9 mouse cellular contexts compared by ENCODE assay signal in genomic region chr13:53447609-53448008, GRCm38 (mm10). TPM values are rescaled to one million over a fixed set of nuclear protein-coding genes. Genes with fewer than 3 reads are reported as not detected.
DNase-seq lines count a peak whose midpoint lies in the region; ATAC-seq lines count a peak whose summit lies in the region.
"Had no signal": no experiment of that assay in that cellular context is flagged by ENCODE, and none has a peak within 500 bp of the region (broad histone marks: within the 10 kb centered on the region; RNA-seq: fewer than 3 reads in every experiment).

No protein-coding gene starts in this region.

- H3K27ac ChIP-seq in heart, embryonic 12.5 days (ENCODE audit: poor library complexity, severe bottlenecking), result no peak overlapping the region
- no peak overlapping the region for H3K27ac ChIP-seq in limb, embryonic 10.5 days

- peak; percentile 21; the same call in 1 of the 2 replicates for ATAC-seq in heart, embryonic 12.5 days (ENCODE audit: insufficient number of reproducible peaks, low FRiP score)

- no peaks in the 10 kb centered on the region for H3K9me3 ChIP-seq in heart, embryonic 12.5 days (replicated peaks)
- H3K9me3 ChIP-seq in limb, embryonic 10.5 days (replicated peaks), result no peaks in the 10 kb centered on the region

- intact Hi-C loops in heart, postnatal 25 days (cut with DNase I), result no loop called here

- H3K4me3 ChIP-seq in heart, embryonic 12.5 days, result no peak overlapping the region
- no peak overlapping the region for H3K4me3 ChIP-seq in limb, embryonic 10.5 days

- H3K9ac ChIP-seq in heart, embryonic 12.5 days, result no peak overlapping the region

- WGBS in heart, embryonic 12.5 days, result 8% methylated on average over 6 of the region's 6 CpGs
- 25% methylated on average over 6 of the region's 6 CpGs for whole genome bisulfite sequencing in limb, embryonic 10.5 days

- H3K36me3 ChIP-seq in heart, embryonic 12.5 days, result no peaks in the 10 kb centered on the region
- no peaks in the 10 kb centered on the region for H3K36me3 ChIP-seq in limb, embryonic 10.5 days

- H3K4me1 ChIP-seq in heart, embryonic 12.5 days (replicated peaks), result peaks cover 2% of the 10 kb centered on the region; the same call in 1 of the 2 replicates
- peaks cover 8% of the 10 kb centered on the region for H3K4me1 ChIP-seq in limb, embryonic 10.5 days

- DNase-seq in heart, postnatal 25 days (ENCODE audit: low spot score), result no peak
- DNase-seq in 3T3-L1 (ENCODE audit: low read depth, low spot score), result peak; percentile 53
- DNase-seq in ZHBTc4 (ENCODE audit: low read depth, low spot score), result peak; percentile 85
- peak; percentile 62 for DNase-seq in limb, embryonic 10.5 days (ENCODE audit: low spot score)
- no peak for DNase-seq in right cerebral cortex, adult 18-20 months
- no peak for DNase-seq in gastrocnemius, postnatal 25 days
- no peak for DNase-seq in cerebellum, adult 9-10 months

- H3K27me3 ChIP-seq in heart, embryonic 12.5 days (replicated peaks), result peaks cover 16% of the 10 kb centered on the region
- peaks cover 13% of the 10 kb centered on the region; the same call in 1 of the 2 replicates for H3K27me3 ChIP-seq in limb, embryonic 10.5 days (ENCODE audit: low read depth, poor library complexity, severe bottlenecking)

- H3K4me2 ChIP-seq in heart, embryonic 12.5 days, result no peak overlapping the region

RNA-seq across cellular contexts. Expression of gene Msx2, which starts 25.3 kb away (rescaled TPM):
- 8.7 and 9.0 TPM in 2 replicates for polyA plus RNA-seq in heart, embryonic 12.5 days (2016; fragmentation: Nextera tagmentation; extraction: Ambion mirVana)
- total RNA-seq in heart, postnatal 25 days (2021), result under 1 TPM; 0.59 to 0.91 TPM
- polyA plus RNA-seq in limb, embryonic 10.5 days (2016; fragmentation: Nextera tagmentation; extraction: Ambion mirVana), result 32.2 and 42.0 TPM in 2 replicates
- total RNA-seq in gastrocnemius, postnatal 25 days (2021), result under 1 TPM; 0.20 to 0.21 TPM
- polyA plus RNA-seq: liver, embryonic 16.5 days had no signal

Comparison
In these comparisons a context has a peak if more than half of its experiments do, and no peak if none do; other contexts are left out.
1. DNase-seq: peak in 3T3-L1 (single experiment), ZHBTc4 (single experiment) and limb, embryonic 10.5 days (single experiment); none in heart, postnatal 25 days (single experiment), right cerebral cortex, adult 18-20 months (single experiment), gastrocnemius, postnatal 25 days (single experiment) and cerebellum, adult 9-10 months (single experiment).